Mouse (Mus musculus): ENCODE data around the gene Gpr153.

DNA sequence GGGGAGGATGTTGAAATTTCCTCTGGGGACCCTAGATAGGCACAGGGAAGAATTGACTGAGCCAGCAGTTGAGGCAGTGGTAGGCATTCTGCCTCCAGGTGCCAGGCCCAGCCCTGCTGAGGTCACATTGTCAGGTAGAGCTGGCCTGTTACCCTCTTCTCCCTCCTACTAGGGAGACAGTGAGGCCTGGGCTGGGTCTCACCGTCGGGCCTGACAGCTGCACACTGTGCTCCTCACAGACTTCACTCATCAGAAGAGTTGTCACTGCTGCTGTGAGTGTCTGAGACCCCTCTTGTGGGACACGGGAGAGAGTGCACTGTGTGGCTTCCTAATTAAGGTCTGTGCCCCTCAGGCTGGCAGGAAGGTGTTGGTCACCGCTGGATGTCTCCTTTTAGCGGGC, 8.2 kb upstream of the Gpr153 start:
- TF ChIP-seq TAL1 (IDR thresholded peaks at IDR 0.05; ENCODE audit: low read length) (no peak), EP300 (IDR thresholded peaks at IDR 0.05; ENCODE audit: low read depth in 1 of 2, low read length in 2 of 2) (no peak), RAD21 (IDR thresholded peaks at IDR 0.05; ENCODE audit: low read depth, low read length) (no peak), ZNF384 (IDR thresholded peaks at IDR 0.05; ENCODE audit: low read depth, low read length) (no peak), CHD1 (IDR thresholded peaks at IDR 0.05; ENCODE audit: low read depth, low read length) (no peak), CTCF (IDR thresholded peaks at IDR 0.05 in 2 of 3, conservative IDR thresholded peaks at IDR 0.05 in 1 of 3; ENCODE audit: control insufficient read depth in 1 of 3, insufficient read depth in 1 of 3, low read depth in 2 of 3, low read length in 3 of 3, poor library complexity in 1 of 3, severe bottlenecking in 1 of 3) (no peak)

All from MEL (cell line).